Mouse (Mus musculus): Measurements from ENCODE around the gene Angel1.

DNA sequence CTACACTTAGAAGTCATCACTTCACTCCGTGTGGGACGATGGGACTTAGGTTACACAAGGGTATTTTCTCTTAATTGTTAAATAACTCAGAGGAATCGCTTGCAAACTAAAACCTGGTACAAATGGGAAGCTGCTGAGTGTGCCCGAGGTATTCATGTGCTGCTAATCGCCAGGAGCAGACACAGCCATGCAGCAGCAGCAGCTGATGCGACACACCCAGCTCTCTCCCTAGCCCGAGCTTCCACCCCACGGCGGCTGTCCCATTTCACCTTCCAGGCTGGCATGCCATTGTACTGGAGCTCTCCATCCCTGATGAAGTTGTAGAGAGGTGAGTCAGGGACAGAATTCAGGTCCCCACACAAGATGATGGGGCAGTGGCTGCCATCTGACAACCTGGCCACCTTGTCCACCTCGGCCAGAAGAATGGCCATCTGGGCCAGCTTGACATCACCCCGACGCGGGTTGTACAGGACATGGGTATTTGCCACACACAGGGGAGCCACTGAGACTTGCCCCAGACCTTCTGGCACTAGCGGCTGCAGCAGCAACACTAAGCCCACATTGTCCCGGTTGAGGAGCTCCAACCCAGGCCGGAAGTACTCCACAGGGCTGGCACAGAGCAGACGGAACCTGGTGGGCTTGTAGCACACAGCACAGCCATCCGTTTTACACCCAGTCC is 6.2 kb downstream of the Angel1 start:
- TF ChIP-seq CTCF (IDR thresholded peaks at IDR 0.05; ENCODE audit: borderline replicate concordance, insufficient read depth, low read depth, low read length) (no peak), POLR2A (IDR thresholded peaks at IDR 0.05; ENCODE audit: borderline replicate concordance, insufficient read depth, low read length) (no peak)
